Mouse (Mus musculus) neural tube, embryonic 13.5 days (tissue): ENCODE measurements around the gene Stt3a. TPM values are rescaled to one million over a fixed set of nuclear protein-coding genes. Genes with fewer than 3 reads are reported as not detected.

Source experiments
- ATAC-seq: fragments of 200-750 bp; cut with Nextera tagmentation; 2 replicates; pipeline ENCODE4 v1.8.0; 2017; ENCODE audit warnings: low read depth, mild to moderate bottlenecking, moderate TSS enrichment, moderate library complexity
- H3K27ac ChIP-seq: fragments of 300-500 bp; sonication (generic); replicated peaks from 2 replicates; pipeline ENCODE4 v1.5.1; 2015; ENCODE audit warnings: moderate library complexity, mild to moderate bottlenecking, inconsistent platforms
- H3K27me3 ChIP-seq: fragments of 300-500 bp; sonication (generic); 2 replicates; pipeline ENCODE4 v1.6.1; 2015; ENCODE audit warnings: mild to moderate bottlenecking, inconsistent platforms
- H3K36me3 ChIP-seq: fragments of 300-500 bp; sonication (generic); 2 replicates; pipeline ENCODE4 v1.6.1; 2015; ENCODE audit warnings: mild to moderate bottlenecking, inconsistent platforms
- H3K4me1 ChIP-seq: fragments of 300-500 bp; sonication (generic); replicated peaks from 2 replicates; pipeline ENCODE4 v1.6.1; 2015; ENCODE audit warnings: inconsistent platforms
- H3K4me2 ChIP-seq: fragments of 300-500 bp; sonication (generic); 2 replicates; pipeline ENCODE4 v1.6.1; 2015; ENCODE audit warnings: inconsistent platforms, mild to moderate bottlenecking, moderate library complexity
- H3K4me3 ChIP-seq: fragments of 300-500 bp; sonication (generic); 2 replicates; pipeline ENCODE4 v1.5.1; 2015; ENCODE audit warnings: mild to moderate bottlenecking, inconsistent platforms
- H3K9ac ChIP-seq: fragments of 300-500 bp; sonication (generic); 2 replicates; pipeline ENCODE4 v1.6.1; 2015; ENCODE audit warnings: moderate library complexity, mild to moderate bottlenecking, inconsistent platforms
- H3K9me3 ChIP-seq: fragments of 300-500 bp; sonication (generic); 2 replicates; pipeline ENCODE4 v1.6.1; 2016; ENCODE audit warnings: inconsistent platforms
- WGBS: fragments of 180-500 bp; shearing (Covaris S2); methylation state at CpG from one replicate; pipeline ENCODE4 v1.1.7; 2015; 5-methylcytosine and 5-hydroxymethylcytosine counted together
- polyA plus RNA-seq: library from polyadenylated mRNA; unstranded; fragments of >200 nt; fragmentation: Nextera tagmentation; extraction: Ambion mirVana; gene quantifications from 2 replicates; pipeline ENCODE4 v1.2.1, GENCODE M21; 2015

Gene Stt3a
- polyA plus RNA-seq, 1 experiment from 2014 or later, result 97.2 TPM

DNA sequence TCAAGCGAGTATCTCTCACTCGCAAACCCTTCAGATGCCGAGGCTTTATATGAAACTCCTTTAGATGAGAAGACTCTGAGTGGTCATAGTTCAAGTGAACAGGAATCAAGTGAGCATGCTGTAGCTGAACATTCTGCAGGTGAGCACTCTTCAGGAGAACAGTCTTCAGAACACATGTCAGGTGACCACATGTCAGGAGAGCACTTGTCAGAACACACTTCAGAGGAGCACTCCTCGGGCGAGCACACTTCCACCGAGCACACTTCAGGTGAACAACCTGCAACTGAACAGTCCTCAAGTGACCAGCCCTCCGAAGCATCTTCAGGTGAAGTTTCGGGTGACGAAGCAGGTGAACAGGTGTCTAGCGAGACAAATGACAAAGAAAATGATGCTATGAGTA, 73.2 kb downstream of the Stt3a start:
- H3K4me2 ChIP-seq, result no peak overlapping the region
- no peaks in the 10 kb centered on the region for H3K9me3 ChIP-seq
- no peak for ATAC-seq
- H3K27me3 ChIP-seq, result no peaks in the 10 kb centered on the region
- whole genome bisulfite sequencing, result 95% methylated on average over 10 of the region's 10 CpGs
- H3K4me3 ChIP-seq, result no peak overlapping the region
- H3K27ac ChIP-seq, result no peak overlapping the region
- no peak overlapping the region for H3K9ac ChIP-seq
- H3K36me3 ChIP-seq, result no peaks in the 10 kb centered on the region
- H3K4me1 ChIP-seq, result no peaks in the 10 kb centered on the region

DNA sequence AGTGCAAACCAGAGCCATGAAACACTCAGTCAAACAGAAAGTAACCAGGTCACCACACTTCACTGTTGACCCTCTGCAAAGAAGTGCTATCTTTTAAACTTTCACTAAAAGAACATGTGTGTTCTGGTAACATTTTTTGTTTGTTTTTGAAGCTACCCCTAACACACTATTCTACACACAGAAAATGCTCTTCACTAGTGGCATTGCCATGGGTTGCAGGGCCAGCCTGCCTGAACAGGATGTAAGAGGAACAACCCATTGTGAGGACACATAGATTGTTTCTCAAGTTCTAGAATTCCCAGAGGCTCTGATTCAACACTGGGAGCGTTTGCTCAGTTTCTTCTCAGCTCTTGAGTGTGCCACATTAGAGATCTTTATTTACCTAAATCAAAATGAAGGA, 74.6 kb downstream of the Stt3a start, which contains the start of gene Acrv1:
Acrv1 (plus strand) TSS at position 301 of the 400 bp plus-strand sequence.
- H3K4me3 ChIP-seq, result no peak within 1 kb of the TSS
- no peaks in the 10 kb centered on the region for H3K27me3 ChIP-seq
- no peaks in the 10 kb centered on the region for H3K9me3 ChIP-seq
- H3K4me2 ChIP-seq, result no peak within 1 kb of the TSS
- ATAC-seq, result no peak
- H3K27ac ChIP-seq, result no peak within 1 kb of the TSS
- H3K9ac ChIP-seq, result no peak within 1 kb of the TSS
- no peaks in the 10 kb centered on the region for H3K36me3 ChIP-seq
- no peaks in the 10 kb centered on the region for H3K4me1 ChIP-seq
- WGBS, result 74% methylated on average over 1 of the region's 1 CpGs

- no peak overlapping the region for H3K9ac ChIP-seq
- no peak overlapping the region for H3K4me2 ChIP-seq
- no peaks in the 10 kb centered on the region for H3K4me1 ChIP-seq
- no peaks in the 10 kb centered on the region for H3K27me3 ChIP-seq
- ATAC-seq, result no peak
- H3K36me3 ChIP-seq, result no peaks in the 10 kb centered on the region
- H3K9me3 ChIP-seq, result no peaks in the 10 kb centered on the region
- no peak overlapping the region for H3K27ac ChIP-seq
- H3K4me3 ChIP-seq, result no peak overlapping the region
These were observed 80.2 kb downstream of the Stt3a start for GRCm38 (mm10) chr9:36687329-36687728.

DNA sequence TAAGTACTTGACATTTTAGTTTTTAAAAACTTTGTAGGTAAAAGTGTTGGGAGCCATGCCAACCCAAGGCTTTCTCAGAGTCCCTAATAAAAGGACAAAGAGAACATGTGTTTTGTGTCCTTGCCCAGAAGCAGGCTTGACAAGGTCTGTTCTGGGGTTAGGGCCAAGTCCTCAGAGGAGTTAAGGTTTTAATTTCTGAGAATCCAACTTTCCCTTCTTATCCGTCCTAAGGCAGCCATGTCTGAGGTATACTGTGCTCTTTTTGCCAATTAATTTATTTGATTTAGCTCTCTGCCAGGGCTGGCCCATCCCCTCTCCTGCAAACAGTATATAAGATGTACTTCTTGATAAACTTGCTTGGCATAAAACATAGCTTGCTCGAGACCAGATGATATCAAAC, 86.1 kb downstream of the Stt3a start:
- Histone ChIP-seq H3K4me3 (no peak overlapping the region), H3K9ac (no peak overlapping the region), H3K9me3 (no peaks in the 10 kb centered on the region), H3K36me3 (no peaks in the 10 kb centered on the region), H3K4me2 (no peak overlapping the region), H3K27ac (no peak overlapping the region), H3K4me1 (no peaks in the 10 kb centered on the region), H3K27me3 (no peaks in the 10 kb centered on the region)
- WGBS, result 86% methylated on average over 2 of the region's 2 CpGs
- no peak for ATAC-seq

Other genes starting within 250 kb of the Stt3a start
- gene Gm5615, start 225.7 kb downstream of the Stt3a start, polyA plus RNA-seq, result not detected in 2 replicates
- gene Gm17689, start 185.0 kb downstream of the Stt3a start, polyA plus RNA-seq, result not detected in 2 replicates
- gene A630095E13Rik, start 124.3 kb downstream of the Stt3a start, polyA plus RNA-seq, result not detected in 2 replicates
- gene Acrv1, start 74.5 kb downstream of the Stt3a start, polyA plus RNA-seq, result not detected in 2 replicates
- 9.5 and 10.3 TPM in 2 replicates for gene Chek1, start 40.6 kb downstream of the Stt3a start, polyA plus RNA-seq
- 126 and 127 TPM in 2 replicates for gene Ei24, start 29.7 kb upstream of the Stt3a start, polyA plus RNA-seq
- 613 and 615 TPM in 2 replicates for gene Fez1, start 54.2 kb upstream of the Stt3a start, polyA plus RNA-seq